Mouse (Mus musculus) heart, embryonic 14.5 days (tissue): ENCODE results near the gene Celsr1. TPM values are rescaled to one million over a fixed set of nuclear protein-coding genes. Genes with fewer than 3 reads are reported as not detected.

Experiments used
- ATAC-seq: fragments of 200-750 bp; cut with Nextera tagmentation; 2 replicates; pipeline ENCODE4 v1.8.0; 2017; ENCODE audit warnings: low read depth, moderate TSS enrichment; ENCODE audit not compliant: insufficient number of reproducible peaks, insufficient read depth, low FRiP score
- H3K27ac ChIP-seq, 2 experiments: fragments of 200-500 bp in 1 of 2; fragments of 300-500 bp in 1 of 2; sonication (generic) in 1 of 2; replicated peaks in 1 of 2; 2 replicates each; pipeline ENCODE4 v1.5.1; 2012 to 2014; ENCODE audit warnings: low read depth in 2 of 2, low read length in 2 of 2, control low read depth in 1 of 2, mild to moderate bottlenecking in 1 of 2, mixed read lengths in 1 of 2; ENCODE audit not compliant: control insufficient read depth in 1 of 2, insufficient read depth in 1 of 2
- H3K27me3 ChIP-seq: fragments of 300-500 bp; sonication (generic); 2 replicates; pipeline ENCODE4 v1.6.1; 2014; ENCODE audit warnings: mild to moderate bottlenecking, low read length, control low read depth; ENCODE audit not compliant: control insufficient read depth, insufficient read depth
- H3K36me3 ChIP-seq: fragments of 300-500 bp; sonication (generic); 2 replicates; pipeline ENCODE4 v1.6.1; 2014; ENCODE audit warnings: mild to moderate bottlenecking, control low read depth, low read length, mixed read lengths; ENCODE audit not compliant: control insufficient read depth, insufficient read depth
- H3K4me1 ChIP-seq, 2 experiments: fragments of 200-500 bp in 1 of 2; fragments of 300-500 bp in 1 of 2; sonication (generic) in 1 of 2; 2 replicates each; pipeline ENCODE4 v1.6.1; 2012 to 2014; ENCODE audit warnings: low read length in 2 of 2, control low read depth in 1 of 2, mixed read lengths in 1 of 2; ENCODE audit not compliant: control insufficient read depth in 2 of 2, insufficient read depth in 2 of 2
- H3K4me2 ChIP-seq: fragments of 300-500 bp; sonication (generic); 2 replicates; pipeline ENCODE4 v1.6.1; 2014; ENCODE audit warnings: mild to moderate bottlenecking, low read length
- H3K4me3 ChIP-seq, 2 experiments: fragments of 200-500 bp in 1 of 2; fragments of 300-500 bp in 1 of 2; sonication (generic) in 1 of 2; 2 replicates each; pipeline ENCODE4 v1.5.1; 2012 to 2014; ENCODE audit warnings: low read length in 2 of 2, mild to moderate bottlenecking in 2 of 2, control low read depth in 1 of 2, low read depth in 1 of 2, moderate library complexity in 1 of 2; ENCODE audit not compliant: control insufficient read depth in 1 of 2, insufficient read depth in 1 of 2
- H3K9ac ChIP-seq: fragments of 300-500 bp; sonication (generic); 2 replicates; pipeline ENCODE4 v1.6.1; 2014; ENCODE audit warnings: mild to moderate bottlenecking, low read length
- H3K9me3 ChIP-seq: fragments of 300-500 bp; sonication (generic); 2 replicates; pipeline ENCODE4 v1.6.1; 2016; ENCODE audit warnings: low read length, control low read depth; ENCODE audit not compliant: control insufficient read depth
- WGBS: fragments of 180-500 bp; shearing (Covaris S2); extraction: QIAGEN DNeasy Blood & Tissue Kit; methylation state at CpG from one replicate; pipeline ENCODE4 v1.1.7; 2014; 5-methylcytosine and 5-hydroxymethylcytosine counted together
- polyA plus RNA-seq: library from polyadenylated mRNA; unstranded; fragments of >200 nt; fragmentation: Nextera tagmentation; extraction: Ambion mirVana; gene quantifications from 2 replicates; pipeline ENCODE4 v1.2.1, GENCODE M21; 2014

Gene Celsr1
- polyA plus RNA-seq, 1 experiment from 2014 or later: 3.1 TPM

DNA sequence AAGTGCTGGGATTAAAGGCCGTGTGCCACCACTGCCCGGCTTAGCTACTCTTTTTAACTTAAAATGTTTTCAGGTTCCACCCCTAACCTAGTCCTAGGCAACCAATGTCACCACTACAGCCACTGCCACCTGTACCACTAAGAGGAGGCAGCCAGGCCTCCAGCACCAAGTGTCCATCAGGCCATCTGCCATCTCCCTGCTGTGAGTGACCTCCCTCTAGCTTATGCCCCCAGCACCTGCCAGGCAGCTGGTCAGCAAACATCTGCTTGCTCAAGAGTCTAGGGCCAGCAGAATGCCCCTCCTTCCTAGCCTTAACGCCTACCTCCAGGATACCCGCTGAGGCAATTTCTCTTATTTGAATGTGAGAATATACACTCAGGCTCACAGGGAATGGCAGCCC, 48.0 kb downstream of the Celsr1 start:
- H3K9ac ChIP-seq: no peak overlapping the region
- no peak for ATAC-seq
- 87% methylated on average over 4 of the region's 4 CpGs for WGBS
- H3K27me3 ChIP-seq: no peaks in the 10 kb centered on the region
- H3K4me1 ChIP-seq: peaks cover 4 to 11% of the 10 kb centered on the region in 2 experiments; a peak in 2 of 4 replicates
- no peak overlapping the region for H3K4me2 ChIP-seq
- H3K36me3 ChIP-seq: no peaks in the 10 kb centered on the region
- H3K27ac ChIP-seq: no peak overlapping the region
- no peak overlapping the region for H3K4me3 ChIP-seq
- no peaks in the 10 kb centered on the region for H3K9me3 ChIP-seq

DNA sequence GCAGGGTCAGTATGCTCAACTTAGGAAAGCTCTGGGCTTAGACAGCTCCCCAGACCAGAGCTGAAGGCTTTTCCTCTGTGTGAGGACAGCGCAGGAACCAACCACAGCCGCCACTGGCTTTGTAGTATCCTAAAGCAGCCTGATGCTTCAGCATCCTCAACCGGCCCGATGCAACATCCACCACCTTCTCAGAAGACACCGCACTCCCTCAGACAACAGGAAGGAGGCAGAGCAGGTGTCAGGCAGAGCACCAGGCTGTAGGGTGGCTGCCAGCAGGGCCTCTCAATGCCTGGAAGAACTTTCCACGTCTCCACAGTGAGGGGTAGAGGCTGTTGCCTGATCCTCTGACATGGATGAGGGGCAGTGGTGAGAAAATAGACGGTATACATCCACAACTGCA, 50.4 kb downstream of the Celsr1 start:
- no peaks in the 10 kb centered on the region for H3K9me3 ChIP-seq
- H3K9ac ChIP-seq: no peak overlapping the region
- WGBS: 85% methylated on average over 7 of the region's 7 CpGs

DNA sequence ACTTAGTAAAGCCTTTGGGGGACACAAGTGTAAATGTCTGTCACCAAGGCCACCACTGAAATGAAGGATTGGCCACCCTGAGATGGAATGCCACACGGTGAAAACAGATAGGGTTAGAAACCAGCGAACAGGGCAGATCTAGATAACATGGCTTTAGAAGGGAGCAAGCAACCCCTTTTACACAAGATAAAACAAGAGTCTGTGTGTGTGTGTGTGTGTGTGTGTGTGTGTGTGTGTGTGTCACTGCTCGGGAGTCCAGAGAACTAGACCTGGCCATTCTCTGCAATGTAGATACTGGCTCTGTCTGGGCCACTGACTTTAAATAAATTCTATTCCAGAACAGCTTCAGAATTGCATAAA, 51.2 kb downstream of the Celsr1 start:
- 29% methylated on average over 3 of the region's 3 CpGs for whole genome bisulfite sequencing
- no peaks in the 10 kb centered on the region for H3K36me3 ChIP-seq
- no peak for ATAC-seq

More for the DNA sequence above, 50.4 kb downstream of the Celsr1 start:
- Histone ChIP-seq H3K27me3 (no peaks in the 10 kb centered on the region), H3K27ac (no peak overlapping the region), H3K4me1 (peaks cover 4 to 8% of the 10 kb centered on the region in 2 experiments; a peak in 2 of 4 replicates), H3K4me3 (no peak overlapping the region), H3K36me3 (no peaks in the 10 kb centered on the region), H3K4me2 (no peak overlapping the region)
- ATAC-seq: no peak

GRCm38 (mm10) chr15:85981768-85982415, 51.7 kb downstream of the Celsr1 start:
- Histone ChIP-seq H3K27me3 (no peaks in the 10 kb centered on the region), H3K27ac (no peak overlapping the region), H3K4me2 (no peak overlapping the region), H3K4me1 (peaks cover 8 to 12% of the 10 kb centered on the region in 2 experiments), H3K4me3 (no peak overlapping the region), H3K9ac (no peak overlapping the region), H3K36me3 (no peaks in the 10 kb centered on the region), H3K9me3 (no peaks in the 10 kb centered on the region)
- no peak for ATAC-seq
- WGBS: 44% methylated on average over 11 of the region's 11 CpGs

More for the DNA sequence above, 51.2 kb downstream of the Celsr1 start:
- H3K4me2 ChIP-seq: no peak overlapping the region
- no peaks in the 10 kb centered on the region for H3K27me3 ChIP-seq
- no peaks in the 10 kb centered on the region for H3K9me3 ChIP-seq
- peaks cover 4 to 7% of the 10 kb centered on the region in 2 experiments; a peak in 2 of 4 replicates for H3K4me1 ChIP-seq
- H3K9ac ChIP-seq: no peak overlapping the region
- H3K4me3 ChIP-seq: no peak overlapping the region
- H3K27ac ChIP-seq: no peak overlapping the region

DNA sequence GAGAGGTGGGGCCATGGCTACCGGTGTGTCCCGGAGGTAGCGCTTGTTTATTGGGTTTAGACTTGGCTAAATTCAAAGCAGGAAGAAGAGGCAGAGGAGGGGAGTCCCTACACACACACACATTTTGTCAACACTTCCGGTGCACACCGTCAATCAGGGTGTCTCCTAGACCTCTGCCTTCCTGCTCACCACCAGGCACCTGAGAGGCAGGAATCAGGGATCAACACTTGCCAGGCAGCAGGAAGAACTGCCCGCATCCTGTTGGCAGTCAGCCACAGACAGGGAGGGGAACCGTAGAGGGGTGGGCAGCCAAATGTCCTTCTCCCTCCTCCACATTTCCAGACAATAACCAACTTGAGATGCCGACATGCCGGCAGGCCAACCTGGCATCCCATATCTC, 56.5 kb downstream of the Celsr1 start:
- H3K27me3 ChIP-seq: no peaks in the 10 kb centered on the region
- no peak overlapping the region for H3K4me3 ChIP-seq
- WGBS: 34% methylated on average over 9 of the region's 9 CpGs
- H3K4me1 ChIP-seq: peaks cover 24 to 38% of the 10 kb centered on the region in 2 experiments
- H3K9ac ChIP-seq: no peak overlapping the region
- H3K4me2 ChIP-seq: no peak overlapping the region
- H3K9me3 ChIP-seq: no peaks in the 10 kb centered on the region
- H3K27ac ChIP-seq: no peak overlapping the region
- no peak for ATAC-seq
- no peaks in the 10 kb centered on the region for H3K36me3 ChIP-seq

- H3K9me3 ChIP-seq: no peaks in the 10 kb centered on the region
- no peak overlapping the region for H3K27ac ChIP-seq
- 61% methylated on average over 16 of the region's 16 CpGs for WGBS
- no peak overlapping the region for H3K4me3 ChIP-seq
- H3K9ac ChIP-seq: no peak overlapping the region
- H3K4me2 ChIP-seq: no peak overlapping the region
- peaks cover 22 to 37% of the 10 kb centered on the region in 2 experiments for H3K4me1 ChIP-seq
- no peaks in the 10 kb centered on the region for H3K36me3 ChIP-seq
- no peaks in the 10 kb centered on the region for H3K27me3 ChIP-seq
- ATAC-seq: no peak
These were observed 57.8 kb downstream of the Celsr1 start for GRCm38 (mm10) chr15:85975746-85976145.

GRCm38 (mm10) chr15:85971596-85971995, 62.0 kb downstream of the Celsr1 start:
- Histone ChIP-seq H3K36me3 (no peaks in the 10 kb centered on the region), H3K4me2 (no peak overlapping the region), H3K9ac (no peak overlapping the region), H3K9me3 (no peaks in the 10 kb centered on the region), H3K27ac (no peak overlapping the region), H3K4me3 (no peak overlapping the region), H3K4me1 (peaks cover 32 to 45% of the 10 kb centered on the region in 2 experiments), H3K27me3 (no peaks in the 10 kb centered on the region)
- 71% methylated on average over 5 of the region's 5 CpGs for WGBS
- no peak for ATAC-seq

DNA sequence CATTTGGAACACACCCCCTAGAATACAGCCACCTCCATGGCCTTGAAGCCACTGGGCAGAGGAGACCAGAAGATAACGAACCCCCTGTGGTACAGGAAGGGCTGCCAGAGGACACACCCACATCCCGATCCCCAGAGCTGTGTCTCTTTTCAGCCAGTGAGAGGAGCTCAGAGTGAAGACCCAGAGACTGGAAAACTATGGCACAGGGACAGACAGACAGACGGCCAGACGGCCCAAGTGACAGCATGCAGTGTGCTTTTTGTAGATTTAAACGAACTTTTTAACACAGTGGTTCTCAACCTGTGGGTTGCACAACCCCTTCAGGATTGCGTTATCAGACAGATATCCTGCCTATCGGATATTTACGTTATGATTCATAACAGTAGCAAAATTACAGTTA, 63.1 kb downstream of the Celsr1 start:
- H3K27ac ChIP-seq: 0 out of 4 replicates have a peak overlapping the region, but pooled peaks of 1 of the 2 experiments have one; percentile 77
- H3K36me3 ChIP-seq: no peaks in the 10 kb centered on the region
- no peak for ATAC-seq
- no peaks in the 10 kb centered on the region for H3K9me3 ChIP-seq
- peaks cover 25 to 33% of the 10 kb centered on the region in 2 experiments for H3K4me1 ChIP-seq
- WGBS: 53% methylated on average over 8 of the region's 8 CpGs
- H3K4me2 ChIP-seq: no peak overlapping the region
- no peak overlapping the region for H3K9ac ChIP-seq
- H3K4me3 ChIP-seq: no peak overlapping the region
- no peaks in the 10 kb centered on the region for H3K27me3 ChIP-seq
